Mouse (Mus musculus) ES-E14 (cell line): ENCODE results near the gene Pop5. TPM values are rescaled to one million over a fixed set of nuclear protein-coding genes. Genes with fewer than 3 reads are reported as not detected.

Source experiments
- DNase-seq: peaks from one replicate; pipeline ENCODE4 v3.0.0-alpha.2; 2013; ENCODE audit warnings: low read depth, low spot score
- H3K27ac ChIP-seq: 2 replicates; pipeline ENCODE4 v1.5.1; 2012; ENCODE audit warnings: low read depth, mild to moderate bottlenecking, low read length, moderate library complexity, mixed read lengths; ENCODE audit not compliant: poor library complexity, insufficient read depth, severe bottlenecking
- H3K36me3 ChIP-seq: 2 replicates; pipeline ENCODE4 v1.6.1; 2012; ENCODE audit warnings: mild to moderate bottlenecking, low read length, moderate library complexity, mixed read lengths; ENCODE audit not compliant: control insufficient read depth, poor library complexity, insufficient read depth, severe bottlenecking
- H3K4me1 ChIP-seq, 2 experiments: fragments of 150-350 bp in 1 of 2; sonication (generic) in 1 of 2; 2 replicates each; pipeline ENCODE4 v1.6.1; 2012; ENCODE audit warnings: low read length in 2 of 2, mild to moderate bottlenecking in 1 of 2, mixed read lengths in 1 of 2; ENCODE audit not compliant: control insufficient read depth in 2 of 2, insufficient read depth in 2 of 2, poor library complexity in 1 of 2
- H3K4me3 ChIP-seq, 2 experiments: fragments of 150-350 bp in 1 of 2; sonication (generic) in 1 of 2; 2 replicates each; pipeline ENCODE4 v1.5.1; 2012; ENCODE audit warnings: low read length in 2 of 2, low read depth in 1 of 2, mild to moderate bottlenecking in 1 of 2, mixed read lengths in 1 of 2; ENCODE audit not compliant: insufficient read depth in 1 of 2, poor library complexity in 1 of 2, severe bottlenecking in 1 of 2
- H3K9ac ChIP-seq: 2 replicates; pipeline ENCODE4 v1.6.1; 2012; ENCODE audit warnings: low read depth, mild to moderate bottlenecking, low read length, mixed read lengths; ENCODE audit not compliant: poor library complexity, insufficient read depth, severe bottlenecking
- H3K9me3 ChIP-seq: fragments of 150-350 bp; sonication (generic); 2 replicates; pipeline ENCODE4 v1.6.1; 2012; ENCODE audit warnings: low read depth, mild to moderate bottlenecking, low read length; ENCODE audit not compliant: control insufficient read depth, insufficient read depth
- CHD2 ChIP-seq: IDR thresholded peaks from 2 replicates; pipeline ENCODE4 v1.6.1; 2014; ENCODE audit warnings: mild to moderate bottlenecking, low read depth, low read length, inconsistent platforms
- HCFC1 ChIP-seq: IDR thresholded peaks from 2 replicates; pipeline ENCODE4 v1.6.1; 2012; ENCODE audit warnings: low read length, inconsistent platforms, borderline replicate concordance; ENCODE audit not compliant: insufficient read depth
- MAFK ChIP-seq: IDR thresholded peaks from 2 replicates; pipeline ENCODE4 v1.6.1; 2014; ENCODE audit warnings: mild to moderate bottlenecking, low read depth, low read length, inconsistent platforms; ENCODE audit not compliant: insufficient read depth
- ZC3H11A ChIP-seq: IDR thresholded peaks from 2 replicates; pipeline ENCODE4 v1.6.1; 2012; ENCODE audit warnings: low read depth, mild to moderate bottlenecking, inconsistent platforms, low read length, borderline replicate concordance
- ZNF384 ChIP-seq: IDR thresholded peaks from 2 replicates; pipeline ENCODE4 v1.6.1; 2012; ENCODE audit warnings: low read depth, low read length, inconsistent platforms
- in situ Hi-C, 2 experiments: fragments of 600-800 bp; cut with MboI; formaldehyde crosslinking; loops; one replicate each; pipeline ENCODE4 v1.15.1; 2025; ENCODE audit warnings: low sequenced_read_pairs in 2 of 2, inconsistent platforms in 1 of 2; ENCODE audit not compliant: unreplicated experiment in 2 of 2
- total RNA-seq: library from RNA; depleted of rRNA; stranded (reverse); fragments of 300-350 nt; gene quantifications from 2 replicates; pipeline ENCODE4 v1.2.3, GENCODE M21; 2012

Pop5 gene
- total RNA-seq, 1 experiment: 155 TPM

- in situ Hi-C loops: no loop called here
- Histone ChIP-seq H3K9me3 (no peaks in the 10 kb centered on the region), H3K4me3 (no peak overlapping the region), H3K27ac (no peak overlapping the region), H3K36me3 (peaks cover 38% of the 10 kb centered on the region), H3K4me1 (peaks cover 0 to 9% of the 10 kb centered on the region in 2 experiments; a peak in 2 of 4 replicates), H3K9ac (no peak overlapping the region)
- DNase-seq: no peak
- no peak for TF ChIP-seq CHD2
- no peak for TF ChIP-seq ZNF384
- no peak for TF ChIP-seq ZC3H11A
- no peak for TF ChIP-seq MAFK
Measured at GRCm38 (mm10) chr5:115262502-115263291, 27.1 kb downstream of the Pop5 start.

GRCm38 (mm10) chr5:115266340-115266739, 30.7 kb downstream of the Pop5 start:
- H3K4me1 ChIP-seq: peaks cover 0 to 10% of the 10 kb centered on the region in 2 experiments; a peak in 2 of 4 replicates
- H3K9ac ChIP-seq: no peak overlapping the region
- peaks cover 27% of the 10 kb centered on the region for H3K36me3 ChIP-seq
- H3K4me3 ChIP-seq: no peak overlapping the region
- no peaks in the 10 kb centered on the region for H3K9me3 ChIP-seq
- in situ Hi-C loops: no loop called here
- DNase-seq: no peak
- TF ChIP-seq MAFK (no peak), HCFC1 (no peak), ZC3H11A (no peak), CHD2 (no peak), ZNF384 (no peak)
- H3K27ac ChIP-seq: no peak overlapping the region

- no peak for DNase-seq
- in situ Hi-C loops: no loop called here
- Histone ChIP-seq H3K4me1 (peaks cover 0 to 10% of the 10 kb centered on the region in 2 experiments; a peak in 2 of 4 replicates), H3K36me3 (peaks cover 27% of the 10 kb centered on the region), H3K27ac (no peak overlapping the region), H3K9me3 (no peaks in the 10 kb centered on the region), H3K4me3 (no peak overlapping the region), H3K9ac (no peak overlapping the region)
- TF ChIP-seq MAFK (no peak), HCFC1 (no peak), ZNF384 (no peak), ZC3H11A (no peak), CHD2 (no peak)
Measured at GRCm38 (mm10) chr5:115266787-115267468, 31.3 kb downstream of the Pop5 start.

- no peak for TF ChIP-seq ZC3H11A
- in situ Hi-C loops: no loop called here
- H3K4me1 ChIP-seq: peaks cover 0 to 9% of the 10 kb centered on the region in 2 experiments; a peak in 2 of 4 replicates
- H3K36me3 ChIP-seq: peaks cover 26% of the 10 kb centered on the region
- no peak overlapping the region for H3K4me3 ChIP-seq
- DNase-seq: no peak
- no peak overlapping the region for H3K9ac ChIP-seq
- no peak overlapping the region for H3K27ac ChIP-seq
- H3K9me3 ChIP-seq: no peaks in the 10 kb centered on the region
Measured at GRCm38 (mm10) chr5:115267469-115268045, 31.9 kb downstream of the Pop5 start.
